Mouse (Mus musculus) urinary bladder, postnatal 14 days (tissue): ENCODE data around the gene Cops9.

Experiments
- DNase-seq: peaks from one replicate; pipeline ENCODE4 v3.0.0; 2021; ENCODE audit warnings: low spot score

Gene Cops9

DNA sequence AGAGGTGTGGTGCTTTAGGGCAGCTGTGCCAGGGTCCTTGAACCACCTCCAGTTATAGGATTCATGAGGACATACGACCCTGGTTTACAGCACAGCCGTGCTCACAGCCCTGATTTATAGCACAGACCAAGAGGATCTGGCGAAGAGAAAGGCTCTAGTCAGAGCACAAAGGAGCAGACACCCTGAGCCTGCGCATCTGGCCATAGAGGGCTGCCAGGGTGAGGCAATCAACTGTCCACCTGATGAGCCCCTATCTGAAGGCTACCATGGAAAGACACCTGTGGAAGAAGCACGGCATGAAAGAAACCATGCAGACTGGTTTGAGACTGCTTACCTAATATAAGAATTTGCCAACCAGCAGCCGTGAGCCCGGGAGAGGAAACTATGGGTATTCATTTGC is 4.8 kb upstream of the Cops9 start:
- DNase-seq: no peak

DNA sequence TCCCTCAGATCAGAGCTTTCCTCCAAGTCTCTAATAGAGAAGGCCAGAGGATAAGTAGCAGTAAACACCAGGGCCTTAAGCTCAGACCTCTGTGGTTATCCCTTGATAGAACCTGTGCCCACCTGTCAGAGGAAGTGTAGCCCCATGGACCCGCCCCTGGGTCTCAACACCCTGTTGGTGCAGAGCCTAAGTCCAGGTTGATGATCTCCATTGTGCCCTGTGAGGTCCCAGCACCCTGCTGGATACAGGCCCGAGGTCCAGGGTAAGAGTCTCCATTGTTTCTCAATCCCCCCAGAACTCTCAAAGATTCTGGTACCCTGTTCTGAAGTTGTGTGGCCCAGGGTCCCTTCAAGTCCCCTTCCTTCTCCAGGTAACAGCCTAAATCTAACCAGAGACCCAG is 4.3 kb upstream of the Cops9 start:
- DNase-seq: no peak

DNA sequence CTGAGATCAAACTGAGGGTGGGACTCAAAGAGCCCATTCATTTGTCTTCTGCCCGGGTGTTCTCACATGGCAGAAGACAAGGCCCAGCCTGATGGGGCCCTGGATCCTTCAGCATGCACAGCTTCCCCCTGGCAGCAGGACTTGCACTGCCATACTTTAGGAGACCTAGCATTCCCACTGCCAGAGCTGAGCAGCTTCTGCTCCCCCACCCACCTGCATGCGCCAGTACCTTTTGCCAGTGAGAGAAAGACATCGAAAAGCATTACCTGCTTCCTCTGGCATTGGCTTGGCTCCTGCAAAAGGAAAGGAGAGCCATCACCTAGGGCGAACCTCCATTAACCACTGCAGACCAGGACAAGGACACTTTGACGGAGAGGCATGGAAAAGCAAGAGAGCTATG is 3.1 kb upstream of the Cops9 start:
- no peak for DNase-seq

DNA sequence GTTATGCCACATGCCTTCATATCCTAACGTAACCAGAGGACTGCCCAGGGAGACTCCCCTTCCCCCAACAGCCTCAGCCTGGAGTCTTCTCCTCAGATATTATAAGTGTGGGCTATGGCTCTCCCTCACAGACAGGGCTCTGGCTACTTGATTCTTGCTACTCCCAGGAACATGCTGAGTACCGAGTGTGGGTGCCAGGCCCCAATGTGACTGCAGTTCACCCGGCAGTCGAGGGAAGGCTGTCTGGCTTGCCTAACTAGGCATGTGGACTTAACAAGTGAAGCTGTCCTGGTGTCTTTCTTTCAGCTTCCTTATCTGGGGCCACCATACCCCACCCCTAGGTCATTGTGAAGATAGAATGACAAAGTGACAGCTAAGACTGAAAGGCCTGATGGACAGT is 1.9 kb upstream of the Cops9 start:
- DNase-seq: no peak

DNA sequence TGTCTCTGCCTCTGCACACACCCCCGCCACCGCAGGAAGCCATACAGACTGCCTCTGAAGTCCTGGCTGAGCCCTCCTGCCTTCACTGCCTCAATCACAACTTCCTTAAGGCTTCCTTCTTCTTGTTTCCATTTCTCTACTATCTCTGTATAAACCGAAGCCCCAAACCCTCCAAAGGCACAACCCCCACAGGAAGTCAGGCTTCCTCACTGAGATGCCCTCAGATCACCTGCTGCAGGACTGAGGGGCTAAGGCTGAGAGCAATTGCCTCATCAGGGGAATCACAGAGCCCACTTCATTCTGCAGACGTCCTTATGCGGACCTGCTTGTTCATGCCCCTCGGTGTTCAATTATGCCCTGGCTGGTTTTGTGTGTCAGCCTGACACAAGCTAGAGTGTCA is 1.4 kb downstream of the Cops9 start:
- no peak for DNase-seq

DNA sequence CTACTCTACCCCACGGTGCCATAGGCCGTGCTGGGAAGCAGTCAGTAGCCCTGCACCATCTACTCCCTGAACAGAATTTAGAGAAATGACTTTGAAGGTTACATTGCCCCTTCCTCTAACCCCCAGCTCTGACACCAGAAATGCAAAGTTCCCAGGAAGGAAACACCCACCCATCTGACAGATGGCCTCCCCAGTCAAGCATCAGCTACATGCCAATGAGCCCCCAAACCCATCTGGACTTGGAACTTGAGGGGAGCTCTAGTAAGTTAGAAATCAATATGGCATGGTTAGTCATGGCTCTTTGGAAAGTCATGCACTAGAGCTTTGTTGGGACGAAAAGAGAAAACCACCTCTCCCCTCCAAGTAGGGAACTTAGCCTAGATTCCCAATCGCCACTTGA is 3.0 kb downstream of the Cops9 start:
- no peak for DNase-seq

DNA sequence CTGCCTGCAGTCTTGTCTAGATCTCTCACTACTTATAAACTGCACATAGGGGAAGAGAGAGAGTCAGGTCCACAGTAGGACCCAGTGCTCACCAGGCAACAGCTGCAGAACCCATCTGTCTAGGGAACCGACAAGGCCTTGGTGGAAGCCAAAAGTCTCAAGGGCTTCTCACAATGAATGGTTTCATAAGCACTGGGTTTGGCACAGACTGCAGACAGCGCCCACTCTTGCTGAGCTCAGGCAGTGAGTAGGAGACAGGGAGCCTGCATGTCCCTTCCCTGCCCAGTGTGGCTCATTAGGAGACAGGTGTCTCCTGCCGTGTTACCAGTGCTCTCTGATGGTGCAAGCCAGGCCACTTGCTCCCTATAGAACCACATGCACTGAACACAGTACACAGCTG is 3.6 kb downstream of the Cops9 start:
- DNase-seq: no peak

DNA sequence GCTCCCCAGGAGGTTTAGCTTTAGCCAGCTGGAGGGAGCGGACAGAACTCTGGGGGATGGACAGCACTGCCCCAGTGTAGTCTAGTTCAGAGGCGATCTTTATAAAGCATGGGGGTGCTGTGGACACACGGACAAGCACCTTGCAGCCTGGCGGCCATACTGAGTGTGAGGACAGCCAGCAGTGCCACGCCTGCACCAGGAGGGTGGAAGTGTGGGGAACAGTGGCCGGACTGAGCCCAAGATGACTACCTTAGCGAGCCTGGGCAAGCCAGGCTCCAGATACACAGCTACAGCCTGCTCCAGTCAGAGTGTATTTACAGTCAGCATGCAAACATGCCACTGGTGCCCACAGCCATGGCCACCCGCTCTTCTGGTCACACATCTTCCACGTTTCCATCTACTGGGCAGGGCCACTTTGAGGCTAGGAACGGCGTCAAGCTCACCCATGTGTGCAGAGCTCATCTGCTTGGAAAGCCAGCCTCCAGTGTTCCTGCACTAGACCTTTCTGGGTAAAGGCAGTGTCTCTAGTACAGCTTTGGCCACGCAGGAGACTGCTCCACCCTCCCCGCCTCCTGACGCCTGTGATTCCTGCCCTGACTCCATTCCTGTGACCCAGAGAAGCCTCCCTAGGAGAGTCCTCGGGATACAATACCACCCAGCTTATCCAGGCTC is 4.1 kb downstream of the Cops9 start:
- no peak for DNase-seq

DNA sequence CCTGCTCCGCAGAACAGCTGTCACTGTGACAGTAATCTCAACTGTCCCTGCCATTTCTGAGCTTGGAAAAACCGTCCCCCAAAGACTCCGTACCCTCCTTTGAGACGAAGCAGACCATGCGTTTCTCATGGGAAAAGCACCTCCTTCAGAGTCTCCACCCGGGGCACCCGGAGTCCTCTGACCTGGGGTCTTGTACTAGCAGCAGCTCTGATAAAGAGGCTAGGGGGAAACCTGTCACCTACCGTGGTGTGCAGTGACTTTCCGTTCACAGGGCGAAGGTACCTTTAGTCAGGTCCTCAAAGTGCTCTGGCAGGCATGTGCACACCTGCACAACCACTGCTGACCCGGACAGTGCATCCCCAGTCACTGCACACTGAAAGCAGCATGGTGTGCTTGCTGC is 5.1 kb downstream of the Cops9 start:
- no peak for DNase-seq

DNA sequence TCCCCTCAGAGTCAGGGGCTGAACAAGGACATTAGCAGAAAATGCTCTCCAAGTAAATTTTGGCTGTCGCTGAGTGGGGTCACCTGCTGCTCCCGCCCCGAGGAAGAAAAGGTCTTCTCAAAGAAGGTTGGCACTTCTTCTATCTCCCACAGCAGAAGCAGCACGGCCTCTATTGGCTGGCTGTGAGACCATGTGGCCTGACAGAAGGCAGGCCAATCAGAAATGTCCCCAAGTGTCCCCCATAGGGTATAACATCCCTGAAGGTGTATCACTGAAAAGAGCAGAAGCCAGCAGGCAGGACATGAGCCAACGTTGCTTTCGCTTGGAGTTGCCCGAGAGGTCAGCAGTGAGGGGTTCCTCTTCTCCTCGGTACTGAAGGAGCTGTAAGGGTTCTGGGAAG is 5.8 kb downstream of the Cops9 start:
- no peak for DNase-seq

DNA sequence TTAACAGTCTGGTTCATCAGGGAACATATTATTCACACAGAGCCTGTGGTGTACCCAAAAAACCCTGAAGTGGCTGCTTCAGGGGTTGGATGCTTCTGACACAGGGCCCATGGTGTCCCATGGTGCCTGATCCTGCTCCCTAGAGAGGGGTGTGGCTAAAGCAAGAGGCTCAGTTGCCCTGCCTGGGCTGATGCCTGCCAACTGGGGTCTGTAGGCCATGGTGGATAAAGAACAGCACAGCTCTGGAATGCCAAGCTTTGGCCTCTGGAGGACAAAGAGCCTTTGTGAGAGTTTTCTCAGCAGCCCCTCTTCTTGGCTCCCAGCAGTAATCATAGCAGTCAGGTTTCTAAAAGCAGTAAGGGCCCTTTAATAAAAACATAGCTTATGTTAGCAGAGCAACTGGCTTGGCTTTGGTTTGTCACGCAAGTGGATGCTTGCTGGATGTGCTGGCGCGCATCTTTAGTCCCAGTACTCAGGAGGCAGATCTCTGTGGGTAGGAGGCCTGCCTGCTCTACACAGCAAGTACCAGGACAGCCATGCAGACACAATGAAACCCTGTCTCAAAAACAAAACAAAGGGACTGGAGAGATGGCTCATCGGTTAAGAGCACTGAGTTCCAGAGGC is 6.7 kb downstream of the Cops9 start:
- DNase-seq: no peak

DNA sequence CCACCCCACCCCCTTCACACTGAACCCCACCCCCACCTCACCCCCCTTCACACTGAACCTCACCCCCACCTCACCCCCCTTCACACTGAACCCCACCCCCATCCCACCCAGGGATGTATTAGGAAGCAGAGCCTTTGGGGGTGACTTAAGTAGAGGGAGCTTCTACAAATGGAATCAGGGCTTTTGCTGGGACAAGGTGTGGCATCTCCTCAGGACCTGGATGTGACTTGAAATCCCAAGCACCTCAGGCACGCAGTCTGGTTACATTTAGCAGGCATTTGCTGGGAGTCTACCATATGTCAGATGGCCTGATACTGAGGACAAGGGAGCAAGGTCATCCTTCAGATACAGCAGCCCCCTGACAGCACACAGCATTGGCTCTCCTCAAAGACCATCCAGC is 7.2 kb downstream of the Cops9 start:
- no peak for DNase-seq

DNA sequence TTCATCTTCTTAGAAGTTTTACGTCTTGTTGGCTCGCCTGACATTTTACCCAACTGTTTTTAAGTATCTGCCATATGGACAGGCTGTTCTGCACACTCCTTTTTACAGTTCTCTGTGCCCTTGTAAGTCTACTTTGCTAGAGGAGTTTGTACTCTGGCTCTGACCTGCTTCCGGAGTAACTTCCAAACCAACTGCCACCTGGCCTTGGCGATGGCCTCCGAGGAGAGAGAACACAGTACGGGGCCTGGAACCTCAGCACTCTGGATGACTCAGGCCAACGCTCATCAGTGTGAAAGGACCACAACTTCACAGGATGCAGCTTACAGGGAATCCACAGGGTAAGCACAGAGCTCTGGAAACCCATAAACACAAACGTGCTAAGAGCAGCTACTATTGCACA is 8.1 kb downstream of the Cops9 start:
- no peak for DNase-seq

DNA sequence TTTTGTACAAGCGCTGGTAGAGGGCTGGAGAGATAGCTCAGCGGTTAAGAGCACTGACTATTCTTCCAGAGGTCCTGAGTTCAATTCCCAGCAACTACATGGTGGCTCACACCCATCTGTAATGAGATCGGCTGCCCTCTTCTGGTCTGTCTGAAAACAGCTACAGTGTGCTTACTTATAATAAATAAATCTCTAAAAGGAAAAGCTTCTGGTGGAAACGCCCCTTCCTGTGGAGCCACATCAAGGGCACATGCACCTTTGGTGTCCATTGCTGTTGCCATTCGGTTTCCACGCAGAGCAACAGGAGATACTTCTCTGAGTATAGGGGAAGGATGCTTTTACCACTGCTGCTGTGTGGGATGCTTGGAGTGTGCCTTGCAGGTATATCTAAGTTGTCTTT is 8.8 kb downstream of the Cops9 start:
- DNase-seq: no peak

DNA sequence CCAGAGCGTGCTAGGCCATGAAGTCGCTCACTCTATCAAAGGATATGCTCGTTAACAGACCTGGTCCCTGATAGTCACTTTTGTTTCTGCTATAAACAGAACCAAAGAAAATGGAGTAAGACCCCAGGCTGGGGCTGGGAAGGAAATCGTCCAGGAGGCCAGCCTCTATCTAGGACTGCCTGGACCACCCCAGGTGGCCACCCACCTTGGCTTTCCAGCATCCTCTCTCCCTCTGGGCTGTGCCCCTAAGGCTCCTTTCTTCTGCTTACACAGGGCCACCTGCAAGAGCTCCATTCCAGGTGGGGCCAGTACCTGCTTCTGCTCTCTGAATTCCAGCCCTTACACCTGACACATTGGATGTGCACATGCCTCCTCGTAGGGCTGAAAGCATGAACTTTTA is 9.6 kb downstream of the Cops9 start:
- DNase-seq: no peak

DNA sequence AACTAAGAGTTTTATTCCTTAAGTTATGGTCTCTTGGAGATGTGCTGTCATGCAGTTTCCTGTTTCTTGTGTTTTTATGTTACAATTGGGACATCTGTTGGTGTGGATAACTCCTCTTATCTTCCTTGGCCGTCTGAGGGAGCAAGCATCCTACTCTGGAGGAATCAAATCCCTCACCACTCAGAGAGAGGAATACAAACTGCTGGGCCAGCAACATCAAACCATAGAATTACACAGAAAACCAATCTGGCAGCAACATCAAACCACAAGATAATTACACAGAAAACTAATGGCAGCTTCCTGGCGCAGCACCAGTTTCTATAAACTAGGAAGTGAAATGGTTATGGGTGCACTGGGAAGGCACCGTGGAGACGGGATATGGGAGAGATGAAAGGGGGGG is 13.6 kb downstream of the Cops9 start:
- no peak for DNase-seq

DNA sequence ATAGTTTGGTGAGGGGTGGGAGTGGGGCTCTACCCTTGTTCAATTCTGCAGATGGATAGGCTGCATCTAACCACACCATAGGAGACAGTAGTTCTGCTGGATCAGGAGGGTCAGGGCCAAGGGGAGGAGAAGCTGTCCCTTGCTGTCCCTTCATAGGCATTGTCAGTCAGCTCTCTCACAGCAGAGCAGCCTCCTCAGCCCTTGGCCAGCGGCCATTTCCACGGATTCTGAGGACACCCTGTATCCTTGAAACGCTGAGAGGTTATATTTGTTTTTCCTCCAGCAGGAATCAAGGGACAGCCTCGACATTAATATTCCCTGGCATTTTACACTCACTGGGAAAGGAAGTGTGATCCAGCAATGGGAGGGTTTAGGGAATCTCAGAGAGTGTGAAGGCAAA is 23.4 kb downstream of the Cops9 start:
- DNase-seq: no peak

DNA sequence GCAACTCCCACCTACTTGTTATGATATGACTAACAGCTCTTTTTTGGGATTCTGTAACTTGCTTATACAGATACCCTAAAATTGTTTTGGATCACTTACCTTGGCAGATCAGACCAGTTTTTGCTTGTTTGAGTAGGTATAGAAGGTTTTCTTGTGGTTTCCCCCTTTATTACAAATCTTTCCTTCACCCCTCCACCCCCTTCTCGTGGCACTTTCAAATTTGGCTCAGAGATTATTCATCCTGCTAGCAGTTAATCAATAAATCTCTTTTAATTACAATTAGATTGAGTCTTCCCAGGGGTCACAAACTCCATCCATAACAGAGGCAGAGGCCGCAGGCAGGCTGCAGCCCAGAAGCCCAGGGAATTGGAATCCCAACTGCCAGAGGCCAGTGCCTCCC is 24.3 kb downstream of the Cops9 start, which contains the start of gene Olfr12:
Olfr12 (plus strand) TSS at position 301 of the 400 bp plus-strand sequence.
- DNase-seq: no peak

DNA sequence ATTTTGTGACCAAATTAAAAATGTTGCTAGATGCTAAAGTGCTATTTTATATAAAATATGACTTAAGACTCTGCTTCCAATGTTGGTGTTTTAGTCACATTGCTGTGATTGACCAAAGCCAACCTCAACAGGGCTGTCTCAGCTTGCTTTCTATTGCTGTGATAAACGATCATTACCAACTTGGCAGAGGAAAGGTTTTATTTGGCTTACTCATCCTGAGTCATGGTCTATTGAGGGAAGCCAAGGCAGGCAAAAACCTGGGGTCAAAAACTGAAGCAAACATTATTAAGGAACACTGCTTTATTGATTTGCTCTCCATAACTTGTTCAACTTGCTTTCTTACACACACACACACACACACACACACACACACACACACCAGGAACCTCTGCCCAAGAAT is 25.7 kb downstream of the Cops9 start:
- no peak for DNase-seq

DNA sequence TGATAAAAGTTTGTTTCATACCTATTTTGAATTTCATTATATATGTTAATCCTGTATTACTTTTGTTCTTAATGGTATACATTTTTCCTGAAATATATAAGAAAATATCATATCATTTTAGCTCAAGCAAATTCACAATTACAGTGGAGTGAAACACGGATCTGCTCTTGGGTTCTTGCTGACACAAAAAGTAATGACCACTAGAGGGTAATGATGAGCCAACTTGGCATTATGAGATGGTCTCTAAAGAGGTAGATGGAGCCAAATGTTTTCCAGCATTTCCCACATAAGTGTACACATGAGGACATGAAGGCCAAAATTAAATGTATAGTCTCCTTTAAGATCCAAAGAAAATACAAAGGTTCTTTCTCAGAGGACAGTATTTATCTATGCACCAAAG is 27.3 kb downstream of the Cops9 start:
- DNase-seq: no peak

DNA sequence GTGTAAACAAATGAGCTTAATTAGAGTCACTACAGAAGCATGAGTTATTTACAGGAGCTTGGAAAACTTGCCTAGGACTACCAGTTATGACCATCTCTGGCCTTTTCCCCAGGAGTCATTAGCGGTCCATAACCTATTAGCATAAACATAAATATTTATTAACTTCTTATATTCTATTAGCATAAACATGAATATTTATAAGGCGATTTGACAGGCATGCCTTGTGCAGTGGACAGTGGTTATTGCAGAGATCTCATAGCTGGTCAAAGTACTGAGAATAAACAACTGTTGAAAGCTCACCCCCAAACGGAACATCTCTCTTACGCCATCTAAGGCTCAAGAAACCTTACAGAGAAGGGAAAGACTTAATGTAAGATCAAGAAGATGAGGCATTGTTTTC is 28.6 kb downstream of the Cops9 start:
- DNase-seq: no peak

DNA sequence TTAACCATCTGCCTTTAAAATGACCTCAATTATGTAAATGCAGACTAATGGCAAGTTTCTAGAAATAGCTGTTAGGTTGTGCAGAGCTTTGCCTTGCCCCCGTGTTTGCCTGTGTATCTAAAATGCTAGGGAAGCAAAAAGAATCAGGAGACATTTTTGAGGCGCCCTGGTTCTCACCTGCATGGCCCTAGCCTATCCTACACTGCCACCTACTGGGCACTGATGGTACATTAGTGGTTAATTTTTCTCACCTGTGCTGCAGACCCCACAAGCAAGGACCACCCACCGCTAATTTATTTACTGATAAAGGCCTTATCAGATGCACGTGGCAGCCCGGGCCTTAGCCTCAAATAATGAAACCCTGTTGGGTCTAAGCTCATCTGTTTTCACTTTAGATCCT is 30.8 kb downstream of the Cops9 start:
- DNase-seq: peak; percentile 54

DNA sequence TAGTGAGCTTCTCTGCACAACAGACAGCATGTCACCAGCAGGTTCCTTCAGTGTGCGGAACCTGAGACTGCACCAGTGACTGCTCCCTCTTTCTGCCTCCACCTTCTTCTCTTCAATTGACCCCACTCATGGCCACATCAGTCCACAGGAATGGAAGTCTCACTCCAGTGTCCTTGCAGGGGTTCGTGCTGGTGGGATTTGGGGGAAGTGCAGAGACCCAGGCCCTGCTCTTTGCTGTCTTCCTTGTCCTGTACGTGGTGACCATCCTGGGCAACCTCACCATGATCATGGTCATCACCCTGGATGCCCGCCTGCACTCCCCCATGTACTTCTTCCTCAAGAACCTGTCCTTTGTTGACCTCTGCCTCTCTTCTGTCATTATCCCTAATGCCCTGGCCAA is 34.1 kb downstream of the Cops9 start:
- DNase-seq: no peak

DNA sequence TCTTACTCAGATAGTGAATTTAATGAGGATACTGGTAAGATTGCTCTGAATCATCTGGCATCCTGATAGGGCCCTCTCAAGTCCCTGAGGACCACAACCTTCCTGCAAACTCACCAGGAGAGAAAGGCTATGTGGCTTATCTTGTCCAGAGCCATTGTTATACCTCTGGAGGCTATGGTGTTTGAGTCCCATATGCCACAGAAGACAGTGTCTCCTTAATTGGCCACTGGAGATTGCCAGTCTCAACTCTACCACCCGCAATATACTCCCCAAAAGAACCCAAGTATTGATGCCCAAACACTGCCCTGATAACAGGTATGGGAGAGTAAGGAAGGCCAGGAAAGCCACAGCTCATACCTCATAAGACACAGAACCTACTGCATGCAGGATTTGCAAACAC is 36.3 kb downstream of the Cops9 start, which contains the start of gene Olfr1410:
Olfr1410 (plus strand) TSS at position 301 of the 400 bp plus-strand sequence.
- DNase-seq: no peak
